Mouse (Mus musculus) heart, adult 2 months (tissue): ENCODE results near the gene Sp3. TPM values are rescaled to one million over a fixed set of nuclear protein-coding genes. Genes with fewer than 3 reads are reported as not detected.
A peak's percentile ranks its signal among the peaks of the same experiment; 100 is the strongest.

Experiments used
- DNase-seq, 2 experiments: peaks; one replicate each; pipeline ENCODE4 v3.0.0; 2021
- H3K27ac ChIP-seq: fragments of 200-600 bp; 2 replicates; pipeline ENCODE4 v1.8.1; 2022
- H3K27me3 ChIP-seq: fragments of 200-500 bp; 2 replicates; pipeline ENCODE4 v1.6.1; 2012; ENCODE audit warnings: mild to moderate bottlenecking, low read length, inconsistent platforms, mixed read lengths; ENCODE audit not compliant: control insufficient read depth, insufficient read depth
- H3K36me3 ChIP-seq: fragments of 200-500 bp; 2 replicates; pipeline ENCODE4 v1.6.1; 2012; ENCODE audit warnings: low read length, inconsistent platforms; ENCODE audit not compliant: control insufficient read depth, insufficient read depth
- H3K4me1 ChIP-seq: fragments of 200-500 bp; 2 replicates; pipeline ENCODE4 v1.6.1; 2011; ENCODE audit warnings: low read length; ENCODE audit not compliant: control insufficient read depth, insufficient read depth
- H3K4me3 ChIP-seq: fragments of 200-600 bp; 2 replicates; pipeline ENCODE4 v1.8.1; 2022
- H3K79me2 ChIP-seq: fragments of 200-500 bp; replicated peaks from 2 replicates; pipeline ENCODE4 v1.6.1; 2012; ENCODE audit warnings: mild to moderate bottlenecking, inconsistent platforms, low read length, moderate library complexity, mixed read lengths; ENCODE audit not compliant: control insufficient read depth, insufficient read depth
- H3K9ac ChIP-seq: fragments of 200-500 bp; 2 replicates; pipeline ENCODE4 v1.6.1; 2012; ENCODE audit warnings: low read depth, mild to moderate bottlenecking, control low read depth, inconsistent platforms, low read length, mixed read lengths
- CTCF ChIP-seq: fragments of 200-600 bp; IDR thresholded peaks from 2 replicates; pipeline ENCODE4 v1.8.1; 2022; ENCODE audit warnings: antibody characterized with exemption, mild to moderate bottlenecking, moderate library complexity
- EP300 ChIP-seq: fragments of 200-500 bp; IDR thresholded peaks from 2 replicates; pipeline ENCODE4 v1.6.1; 2011; ENCODE audit warnings: low read depth, low read length, control low read depth; ENCODE audit not compliant: insufficient read depth
- POLR2A ChIP-seq: fragments of 200-500 bp; IDR thresholded peaks from 2 replicates; pipeline ENCODE4 v1.6.1; 2011; ENCODE audit warnings: mild to moderate bottlenecking, low read depth, low read length, control low read depth; ENCODE audit not compliant: insufficient read depth
- WGBS: fragments of 180-500 bp; shearing (Covaris S2); methylation state at CpG from one replicate; pipeline ENCODE4 v1.1.7; 2018; 5-methylcytosine and 5-hydroxymethylcytosine counted together
- intact Hi-C: fragments of 180-260 bp; cut with DNase I; formaldehyde crosslinking; loops from one replicate; pipeline ENCODE4 v1.15.1; 2025
- long read RNA-seq: library from polyadenylated mRNA; stranded (forward); transcript quantifications from one replicate; pipeline ENCODE4 v2.0.0, GENCODE M21; 2021
- polyA plus RNA-seq: library from polyadenylated mRNA; depleted of rRNA; stranded (reverse); fragments of >200 nt; gene quantifications from 2 replicates; pipeline ENCODE4 v1.2.3, GENCODE M21; 2012; rRNA removed
- total RNA-seq, 2 experiments: library from RNA; stranded (reverse); gene quantifications; 2 replicates each; pipeline ENCODE4 v1.2.3; 2021

Sp3 gene
- total RNA-seq (10 to 100 TPM; 29.6 to 33.6 TPM), polyA plus RNA-seq (11.1 and 21.8 TPM in 2 replicates)
- long read RNA-seq, full-length matches to known transcripts: 26 of 29 reads
- long read RNA-seq, partial matches to known transcripts: 2 of 29 reads
- long read RNA-seq, other reads (novel, unspliced or antisense): 1 of 29 reads

DNA sequence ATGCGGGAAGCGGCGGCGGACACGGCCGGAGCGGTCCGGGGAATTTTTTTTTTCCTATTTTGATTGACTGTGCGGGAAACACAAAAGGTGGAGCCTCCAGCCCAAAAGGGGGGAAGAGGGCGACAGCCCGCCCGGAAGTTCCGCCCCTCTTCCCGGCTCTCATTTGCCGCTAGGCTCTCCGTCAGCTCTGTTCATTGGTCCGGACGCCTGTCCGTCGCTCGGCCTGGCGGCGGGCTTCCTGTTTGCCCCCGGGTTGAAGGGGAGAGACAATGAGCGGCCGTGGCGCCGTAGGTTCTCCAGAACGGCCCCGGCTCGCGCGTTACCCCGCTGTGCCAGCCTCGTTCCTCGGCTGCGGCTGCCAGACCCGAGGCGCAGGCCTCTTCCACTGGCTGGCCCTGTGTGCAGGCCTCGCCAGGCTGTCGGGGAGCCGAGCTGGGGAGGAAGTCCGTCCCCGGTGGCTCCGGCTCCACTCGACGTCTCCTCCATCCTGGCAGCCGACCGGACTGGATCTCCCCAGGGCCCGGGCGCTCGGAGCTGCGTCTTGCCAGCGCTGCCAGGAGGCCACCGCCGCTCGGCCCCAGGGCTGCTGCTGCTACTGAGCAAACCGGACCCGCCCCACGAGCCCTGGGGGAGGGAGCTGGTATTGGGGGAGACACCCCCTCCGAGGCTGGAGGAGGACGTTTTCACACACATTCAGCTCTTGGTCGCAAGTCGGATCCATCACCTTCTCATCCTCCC, at the start of gene Sp3:
Sp3 (minus strand) TSS at position 110 of the 738 bp plus-strand sequence.
- Histone ChIP-seq H3K4me1 (peaks cover 10% of the 10 kb centered on the region), H3K9ac (peak within 1 kb of the TSS; percentile 100), H3K79me2 (peaks cover 3% of the 10 kb centered on the region; the same call in 1 of the 2 replicates), H3K4me3 (peak within 1 kb of the TSS; percentile 98), H3K27me3 (no peaks in the 10 kb centered on the region), H3K27ac (peak within 1 kb of the TSS; percentile 100), H3K36me3 (peaks cover 19% of the 10 kb centered on the region)
- intact Hi-C loops: loop anchor here (2.0 kb wide), 1 partner anchor 22 kb away; no protein-coding TSS in a partner anchor
- TF ChIP-seq CTCF (no peak), POLR2A (peak; percentile 92), EP300 (0 out of 2 replicates have a peak, but pooled peaks have one; percentile 20)
- peak; percentile 97 to 98 for DNase-seq
- WGBS: under 1% methylated on average over 64 of the region's 64 CpGs

GRCm38 (mm10) chr2:73029846-73030245, 49.6 kb upstream of the Sp3 start:
- no peak overlapping the region for H3K4me3 ChIP-seq
- WGBS: 92% methylated on average over 3 of the region's 3 CpGs
- no peaks in the 10 kb centered on the region for H3K36me3 ChIP-seq
- H3K79me2 ChIP-seq: no peaks in the 10 kb centered on the region
- DNase-seq: no peak
- H3K4me1 ChIP-seq: no peaks in the 10 kb centered on the region
- H3K27ac ChIP-seq: no peak overlapping the region
- intact Hi-C loops: no loop called here
- TF ChIP-seq EP300: no peak
- TF ChIP-seq POLR2A: no peak
- no peak for TF ChIP-seq CTCF
- no peaks in the 10 kb centered on the region for H3K27me3 ChIP-seq
- no peak overlapping the region for H3K9ac ChIP-seq

DNA sequence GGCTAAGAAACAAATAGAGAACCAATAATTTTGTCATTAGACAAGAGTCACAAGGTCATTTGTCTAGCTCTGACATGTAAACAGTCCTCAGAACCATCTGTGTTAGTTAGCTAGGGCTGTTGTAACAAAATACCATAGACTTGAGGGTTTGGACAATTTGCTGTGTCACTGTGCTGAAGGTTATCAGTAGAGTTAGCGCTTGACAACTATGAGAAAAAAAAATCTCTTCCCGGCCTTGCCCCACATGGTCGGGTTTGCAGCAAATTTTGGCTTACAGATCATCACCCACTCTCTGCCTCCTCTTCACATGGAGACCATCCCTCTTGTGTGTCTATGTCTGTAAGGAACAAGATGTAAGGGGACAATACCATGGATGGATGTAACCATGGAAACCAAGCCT, 47.8 kb upstream of the Sp3 start:
- no peak for DNase-seq
- Histone ChIP-seq H3K36me3 (no peaks in the 10 kb centered on the region), H3K4me1 (no peaks in the 10 kb centered on the region), H3K27me3 (no peaks in the 10 kb centered on the region), H3K79me2 (no peaks in the 10 kb centered on the region), H3K9ac (no peak overlapping the region), H3K4me3 (no peak overlapping the region), H3K27ac (no peak overlapping the region)
- intact Hi-C loops: no loop called here
- TF ChIP-seq EP300 (no peak), CTCF (no peak), POLR2A (no peak)
- WGBS: 88% methylated on average over 3 of the region's 3 CpGs

GRCm38 (mm10) chr2:73027126-73027525, 46.9 kb upstream of the Sp3 start:
- no peaks in the 10 kb centered on the region for H3K79me2 ChIP-seq
- H3K36me3 ChIP-seq: no peaks in the 10 kb centered on the region
- H3K9ac ChIP-seq: no peak overlapping the region
- TF ChIP-seq POLR2A: no peak
- TF ChIP-seq EP300: no peak
- intact Hi-C loops: no loop called here
- H3K4me3 ChIP-seq: no peak overlapping the region
- H3K27ac ChIP-seq: no peak overlapping the region
- H3K27me3 ChIP-seq: no peaks in the 10 kb centered on the region
- H3K4me1 ChIP-seq: no peaks in the 10 kb centered on the region
- no peak for DNase-seq
- 53% methylated on average over 3 of the region's 3 CpGs for WGBS

DNA sequence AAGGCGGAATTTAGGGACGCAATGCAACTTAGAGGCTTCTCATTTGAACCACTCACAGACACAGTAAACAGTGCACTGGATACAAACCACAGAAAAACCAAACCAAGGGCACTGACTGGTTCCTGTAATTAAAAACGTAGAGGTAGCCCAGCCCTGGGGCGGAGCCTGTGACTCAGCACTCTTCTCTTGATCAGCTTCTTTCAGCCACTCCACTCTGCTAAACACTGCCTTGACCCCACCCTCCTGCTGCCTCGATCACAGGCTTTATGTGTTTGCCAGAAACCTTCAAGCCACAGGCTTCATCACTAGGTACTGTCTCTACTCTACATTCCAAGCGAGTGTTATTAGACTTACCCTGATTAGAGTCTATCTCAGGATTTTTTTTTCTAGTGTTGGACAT, 43.6 kb upstream of the Sp3 start:
- H3K27me3 ChIP-seq: no peaks in the 10 kb centered on the region
- H3K4me1 ChIP-seq: peaks cover 4% of the 10 kb centered on the region
- DNase-seq: no peak
- H3K27ac ChIP-seq: no peak overlapping the region
- intact Hi-C loops: no loop called here
- 63% methylated on average over 6 of the region's 6 CpGs for WGBS
- H3K4me3 ChIP-seq: no peak overlapping the region
- TF ChIP-seq EP300: no peak
- no peak for TF ChIP-seq POLR2A
- TF ChIP-seq CTCF: no peak
- H3K79me2 ChIP-seq: no peaks in the 10 kb centered on the region
- H3K36me3 ChIP-seq: no peaks in the 10 kb centered on the region
- H3K9ac ChIP-seq: no peak overlapping the region

DNA sequence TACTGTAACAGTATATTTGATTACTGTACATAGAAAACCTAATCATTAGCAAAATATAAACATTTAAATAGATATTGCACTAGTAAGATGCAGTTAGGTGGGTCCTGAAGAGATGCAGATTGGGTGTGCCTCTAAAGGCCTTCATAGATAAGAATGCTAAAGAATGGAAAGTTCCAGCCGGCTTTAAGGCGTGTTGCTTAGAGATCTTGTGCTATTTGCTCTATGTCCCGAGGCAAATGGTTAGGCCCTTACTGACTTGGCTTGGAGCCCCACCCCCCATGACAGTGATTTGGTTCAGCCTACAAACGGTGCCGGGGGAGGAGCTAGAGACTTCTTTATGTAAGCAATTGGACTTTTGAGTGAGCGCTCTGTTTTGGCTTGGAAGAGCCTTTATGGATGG, 40.8 kb upstream of the Sp3 start:
- Histone ChIP-seq H3K27me3 (no peaks in the 10 kb centered on the region), H3K9ac (no peak overlapping the region), H3K4me1 (peaks cover 4% of the 10 kb centered on the region), H3K36me3 (no peaks in the 10 kb centered on the region), H3K27ac (no peak overlapping the region), H3K4me3 (no peak overlapping the region), H3K79me2 (no peaks in the 10 kb centered on the region)
- intact Hi-C loops: no loop called here
- 63% methylated on average over 6 of the region's 6 CpGs for WGBS
- no peak for TF ChIP-seq CTCF
- DNase-seq: no peak
